Mouse (Mus musculus) adrenal gland, postnatal 25 days (tissue): ENCODE data around the gene Mettl27. TPM values are rescaled to one million over a fixed set of nuclear protein-coding genes. Genes with fewer than 3 reads are reported as not detected.

ENCODE experiments used
- DNase-seq: peaks from one replicate; pipeline ENCODE4 v3.0.0; 2021; ENCODE audit warnings: mixed read lengths
- long read RNA-seq: library from polyadenylated mRNA; stranded (forward); transcript quantifications from one replicate; pipeline ENCODE4 v2.0.0, GENCODE M21; 2021
- total RNA-seq: library from RNA; stranded (reverse); gene quantifications from 2 replicates; pipeline ENCODE4 v1.2.3, GENCODE M21; 2021

Mettl27 gene
- total RNA-seq: 24.9 and 39.9 TPM in 2 replicates
- long read RNA-seq, transcript Mettl27-201 (6 exons, 2,808 nt): major isoform, 10 of 25 reads
- long read RNA-seq, partial matches to known transcripts: 9 of 25 reads
- long read RNA-seq, other reads (novel, unspliced or antisense): 5 of 25 reads

- peak; percentile 83 for DNase-seq
Observed at GRCm38 (mm10) chr5:134932179-134932902, at the start of gene Mettl27. TSS of gene Mettl27 (plus strand) at chr5:134932368.

GRCm38 (mm10) chr5:134883077-134883476, 49.1 kb upstream of the Mettl27 start:
- no peak for DNase-seq

GRCm38 (mm10) chr5:134887447-134888335, 44.5 kb upstream of the Mettl27 start:
- DNase-seq: peak; percentile 43

GRCm38 (mm10) chr5:134888505-134888904, 43.7 kb upstream of the Mettl27 start:
- DNase-seq: no peak

GRCm38 (mm10) chr5:134890601-134891054, 41.5 kb upstream of the Mettl27 start:
- DNase-seq: no peak

- DNase-seq: no peak
Observed at GRCm38 (mm10) chr5:134891552-134891951, 40.6 kb upstream of the Mettl27 start.

- DNase-seq: no peak
Observed at GRCm38 (mm10) chr5:134892717-134893116, 39.5 kb upstream of the Mettl27 start.

- no peak for DNase-seq
Observed at GRCm38 (mm10) chr5:134895291-134895690, 36.9 kb upstream of the Mettl27 start.

- no peak for DNase-seq
Observed at GRCm38 (mm10) chr5:134896965-134897364, 35.2 kb upstream of the Mettl27 start.

- DNase-seq: no peak
Observed at GRCm38 (mm10) chr5:134897596-134897995, 34.6 kb upstream of the Mettl27 start.

- DNase-seq: peak; percentile 35
Observed at GRCm38 (mm10) chr5:134901012-134901643, 31.0 kb upstream of the Mettl27 start.

GRCm38 (mm10) chr5:134901644-134902027, 30.5 kb upstream of the Mettl27 start:
- DNase-seq: no peak

GRCm38 (mm10) chr5:134906633-134907032, 25.5 kb upstream of the Mettl27 start, which contains the start of gene Tmem270:
TSS of gene Tmem270 (minus strand) at chr5:134906733.
- no peak for DNase-seq

GRCm38 (mm10) chr5:134907135-134907534, 25.0 kb upstream of the Mettl27 start:
- peak; percentile 96 for DNase-seq

GRCm38 (mm10) chr5:134911901-134912300, 20.3 kb upstream of the Mettl27 start:
- DNase-seq: no peak

GRCm38 (mm10) chr5:134913352-134913751, 18.8 kb upstream of the Mettl27 start:
- no peak for DNase-seq

- DNase-seq: no peak
Observed at GRCm38 (mm10) chr5:134913753-134914152, 18.4 kb upstream of the Mettl27 start.

- DNase-seq: no peak
Observed at GRCm38 (mm10) chr5:134914510-134914909, 17.7 kb upstream of the Mettl27 start.

GRCm38 (mm10) chr5:134915311-134915710, 16.9 kb upstream of the Mettl27 start, which contains the start of gene Cldn13:
TSS of gene Cldn13 (minus strand) at chr5:134915526.
- no peak for DNase-seq

- peak; percentile 64 for DNase-seq
Observed at GRCm38 (mm10) chr5:134918071-134918832, 13.9 kb upstream of the Mettl27 start.

- no peak for DNase-seq
Observed at GRCm38 (mm10) chr5:134919097-134919496, 13.1 kb upstream of the Mettl27 start.
